Mouse (Mus musculus) liver (tissue): Measurements from ENCODE around the gene Slc25a1.
A peak's percentile ranks its signal among the peaks of the same experiment; 100 is the strongest.

Source experiments
- DNase-seq: peaks from one replicate; pipeline ENCODE4 v3.0.0-alpha.2; 2020; ENCODE audit warnings: mixed read lengths

Slc25a1 gene

GRCm38 (mm10) chr16:17921325-17922162 lies 6.5 kb downstream of the Slc25a1 start:
- peak; percentile 95 for DNase-seq

- peak; percentile 36 for DNase-seq
Measured at GRCm38 (mm10) chr16:17920586-17920985, 7.4 kb downstream of the Slc25a1 start.

- peak; percentile 29 for DNase-seq
Measured at GRCm38 (mm10) chr16:17914307-17915249, 13.4 kb downstream of the Slc25a1 start, which contains the start of gene Gsc2. Gene Gsc2, minus strand, starts transcription at chr16:17915059.

GRCm38 (mm10) chr16:17911052-17911595 lies 16.9 kb downstream of the Slc25a1 start, which contains the start of gene Ess2:
Gene Ess2, minus strand, starts transcription at chr16:17911348.
- peak; percentile 89 for DNase-seq

- no peak for DNase-seq
Measured at GRCm38 (mm10) chr16:17898462-17898861, 29.6 kb downstream of the Slc25a1 start, which contains the start of the genes Dgcr2 and Tssk2. Gene Dgcr2, minus strand, starts transcription at chr16:17898562. Gene Tssk2, plus strand, starts transcription at chr16:17898637.

GRCm38 (mm10) chr16:17896091-17896490 lies 31.9 kb downstream of the Slc25a1 start:
- DNase-seq = no peak

- no peak for DNase-seq
Measured at GRCm38 (mm10) chr16:17893923-17894322, 34.1 kb downstream of the Slc25a1 start, which contains the start of gene Tssk1. Gene Tssk1, plus strand, starts transcription at chr16:17894223.

- no peak for DNase-seq
Measured at GRCm38 (mm10) chr16:17892606-17893005, 35.4 kb downstream of the Slc25a1 start.

- DNase-seq = peak; percentile 100
Measured at GRCm38 (mm10) chr16:17891567-17891959, 36.5 kb downstream of the Slc25a1 start, which contains the start of gene Gm20518. Gene Gm20518, minus strand, starts transcription at chr16:17891671.

- DNase-seq = peak; percentile 76
Measured at GRCm38 (mm10) chr16:17890917-17891566, 37.0 kb downstream of the Slc25a1 start.

GRCm38 (mm10) chr16:17890342-17890727 lies 37.7 kb downstream of the Slc25a1 start:
- no peak for DNase-seq

- DNase-seq = no peak
Measured at GRCm38 (mm10) chr16:17889689-17890341, 38.2 kb downstream of the Slc25a1 start.

GRCm38 (mm10) chr16:17884116-17884515 lies 43.9 kb downstream of the Slc25a1 start:
- no peak for DNase-seq

- DNase-seq = no peak
Measured at GRCm38 (mm10) chr16:17882196-17882595, 45.8 kb downstream of the Slc25a1 start.

- no peak for DNase-seq
Measured at GRCm38 (mm10) chr16:17879571-17879970, 48.4 kb downstream of the Slc25a1 start.

- no peak for DNase-seq
Measured at GRCm38 (mm10) chr16:17876096-17876495, 51.9 kb downstream of the Slc25a1 start.
